Mouse (Mus musculus) brain, embryonic 14.5 days (tissue): ENCODE measurements around the gene Enthd1.

Source experiments
- CTCF ChIP-seq: fragments of 200-500 bp; IDR thresholded peaks from 2 replicates; pipeline ENCODE4 v1.5.1; 2012; ENCODE audit warnings: inconsistent platforms, mild to moderate bottlenecking, moderate library complexity, borderline replicate concordance; ENCODE audit not compliant: insufficient read depth, insufficient read length; ENCODE audit errors: extremely low read depth
- POLR2A ChIP-seq: fragments of 200-500 bp; IDR thresholded peaks from 2 replicates; pipeline ENCODE4 v1.6.1; 2012; ENCODE audit warnings: mild to moderate bottlenecking, inconsistent platforms, borderline replicate concordance; ENCODE audit not compliant: poor library complexity, insufficient read depth, insufficient read length, severe bottlenecking; ENCODE audit errors: extremely low read depth

DNA sequence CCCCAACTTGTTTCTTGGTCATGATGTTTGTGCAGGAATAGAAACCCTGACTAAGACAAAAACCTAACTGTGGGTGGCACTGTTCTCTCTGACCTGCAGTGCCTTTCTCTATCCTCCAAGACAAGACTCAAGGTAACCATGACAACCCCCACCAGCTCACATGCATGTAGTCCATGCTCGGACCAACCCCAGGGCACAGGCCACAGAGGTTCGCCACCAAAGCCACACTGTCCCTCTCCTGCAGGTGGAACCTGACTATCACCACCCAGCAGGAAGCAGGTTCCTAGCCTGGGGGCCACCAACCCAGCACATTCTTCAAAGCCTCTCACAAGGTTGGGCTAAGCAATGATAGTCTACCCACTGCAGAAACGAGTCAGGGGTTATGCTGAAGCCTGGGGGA lies 76.3 kb downstream of the Enthd1 start:
- TF ChIP-seq POLR2A (no peak), CTCF (no peak)
